Comparison of ENCODE assay signal across 10 mouse cellular contexts in the genomic region with DNA sequence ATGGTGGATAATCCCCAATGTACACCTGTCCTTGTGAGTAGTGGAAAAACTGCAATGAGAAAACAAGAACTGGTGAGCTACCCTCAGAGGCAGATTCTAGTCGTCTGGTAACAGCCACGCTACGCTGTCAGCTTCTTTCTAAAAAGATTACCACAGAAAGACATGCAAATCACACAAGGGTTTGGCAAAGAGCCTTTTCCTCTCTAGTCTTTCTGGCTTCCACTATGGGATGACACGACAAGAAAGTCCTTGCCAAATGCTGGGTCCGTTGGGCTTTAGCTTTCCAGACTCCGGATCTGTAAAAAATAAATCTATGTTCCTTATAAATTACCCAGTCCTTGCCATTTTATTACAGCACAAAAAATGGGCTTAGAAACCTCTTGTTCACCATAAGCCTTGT. TPM values are rescaled to one million over a fixed set of nuclear protein-coding genes. Genes with fewer than 3 reads are reported as not detected.
DNase-seq lines count a peak whose midpoint lies in the region.
"Had no signal": no experiment of that assay in that cellular context is flagged by ENCODE, and none has a peak within 500 bp of the region (broad histone marks: within the 10 kb centered on the region; RNA-seq: fewer than 3 reads in every experiment).

No protein-coding gene starts in this region.

- peak; percentile 47 for DNase-seq in gastrocnemius, adult 18-20 months (ENCODE audit: low spot score)
- DNase-seq in gastrocnemius, postnatal 14 days, result no peak
- DNase-seq in layer of hippocampus, adult 18-20 months (ENCODE audit: low spot score in 2 of 2), result peak; percentile 18 to 41
- no peak for DNase-seq in layer of hippocampus, adult 8-10 months (ENCODE audit: low spot score in 2 of 2)
- peak; percentile 30 to 38 for DNase-seq in right cerebral cortex, postnatal 10 days (ENCODE audit: low spot score in 2 of 2)
- DNase-seq in right cerebral cortex, postnatal 4 days, result no peak
- DNase-seq in neural tube, embryonic 10.5 days (ENCODE audit: extremely low spot score, low spot score), result no peak
- DNase-seq: cerebellum, adult 11 months; cerebellum, postnatal 25 days; thymus, postnatal 14 days had no signal

- intact Hi-C loops in gastrocnemius, postnatal 14 days (cut with DNase I; ENCODE audit: low total_unique reads), result no loop called here

RNA-seq across cellular contexts. Expression of a gene that starts 28.6 kb away (rescaled TPM):
- total RNA-seq in gastrocnemius, adult 18-20 months (2021), result 1 to 10 TPM; 4.8 to 5.3 TPM
- total RNA-seq in gastrocnemius, postnatal 14 days (2021), result 10 to 100 TPM; 23.8 to 25.6 TPM
- total RNA-seq in layer of hippocampus, adult 18-20 months (2021), result 10 to 100 TPM; 28.4 to 31.0 TPM
- 10 to 100 TPM; 25.9 to 38.3 (median 31.6) TPM for total RNA-seq in layer of hippocampus, adult 8-10 months (2022)

Comparison
In these comparisons a context has a peak if more than half of its experiments do, and no peak if none do; other contexts are left out.
1. DNase-seq: peak in gastrocnemius, adult 18-20 months (single experiment), layer of hippocampus, adult 18-20 months (2 of 2) and right cerebral cortex, postnatal 10 days (2 of 2); none in gastrocnemius, postnatal 14 days (single experiment), layer of hippocampus, adult 8-10 months (0 of 2), right cerebral cortex, postnatal 4 days (single experiment) and neural tube, embryonic 10.5 days (single experiment).